Mouse (Mus musculus) hindbrain, embryonic 16.5 days (tissue): ENCODE results near the gene 4933411K16Rik. TPM values are rescaled to one million over a fixed set of nuclear protein-coding genes. Genes with fewer than 3 reads are reported as not detected.
A peak's percentile ranks its signal among the peaks of the same experiment; 100 is the strongest.

ENCODE experiments used
- ATAC-seq: fragments of 200-750 bp; cut with Nextera tagmentation; 2 replicates; pipeline ENCODE4 v1.8.0; 2017; ENCODE audit warnings: moderate TSS enrichment, moderate library complexity
- H3K27ac ChIP-seq: fragments of 300-500 bp; sonication (generic); 2 replicates; pipeline ENCODE4 v1.5.1; 2014; ENCODE audit warnings: low read depth, mild to moderate bottlenecking, control low read depth, low read length, moderate library complexity
- H3K27me3 ChIP-seq: fragments of 300-500 bp; sonication (generic); replicated peaks from 2 replicates; pipeline ENCODE4 v1.6.1; 2014; ENCODE audit warnings: low read length; ENCODE audit not compliant: control insufficient read depth, insufficient read depth
- H3K36me3 ChIP-seq: fragments of 300-500 bp; sonication (generic); 2 replicates; pipeline ENCODE4 v1.6.1; 2014; ENCODE audit warnings: mild to moderate bottlenecking, low read length, moderate library complexity, mixed read lengths; ENCODE audit not compliant: control insufficient read depth, insufficient read depth
- H3K4me1 ChIP-seq: fragments of 300-500 bp; sonication (generic); 2 replicates; pipeline ENCODE4 v1.6.1; 2014; ENCODE audit warnings: low read depth, low read length; ENCODE audit not compliant: control insufficient read depth, insufficient read depth
- H3K4me2 ChIP-seq: fragments of 300-500 bp; sonication (generic); 2 replicates; pipeline ENCODE4 v1.6.1; 2014; ENCODE audit warnings: mild to moderate bottlenecking, low read length, control low read depth, moderate library complexity
- H3K4me3 ChIP-seq: fragments of 300-500 bp; sonication (generic); 2 replicates; pipeline ENCODE4 v1.5.1; 2014; ENCODE audit warnings: mild to moderate bottlenecking, low read length, control low read depth, moderate library complexity
- H3K9ac ChIP-seq: fragments of 300-500 bp; sonication (generic); 2 replicates; pipeline ENCODE4 v1.6.1; 2014; ENCODE audit warnings: low read depth, mild to moderate bottlenecking, control low read depth, low read length, moderate library complexity
- H3K9me3 ChIP-seq: fragments of 300-500 bp; sonication (generic); 2 replicates; pipeline ENCODE4 v1.6.1; 2014; ENCODE audit warnings: mild to moderate bottlenecking, low read length, moderate library complexity; ENCODE audit not compliant: control insufficient read depth
- WGBS: fragments of 180-500 bp; shearing (Covaris S2); extraction: QIAGEN DNeasy Blood & Tissue Kit; methylation state at CpG from one replicate; pipeline ENCODE4 v1.1.7; 2014; 5-methylcytosine and 5-hydroxymethylcytosine counted together
- polyA plus RNA-seq: library from polyadenylated mRNA; unstranded; fragments of >200 nt; fragmentation: Nextera tagmentation; extraction: Ambion mirVana; gene quantifications from 2 replicates; pipeline ENCODE4 v1.2.1, GENCODE M21; 2015

Gene 4933411K16Rik
- polyA plus RNA-seq, result not detected in 2 replicates

DNA sequence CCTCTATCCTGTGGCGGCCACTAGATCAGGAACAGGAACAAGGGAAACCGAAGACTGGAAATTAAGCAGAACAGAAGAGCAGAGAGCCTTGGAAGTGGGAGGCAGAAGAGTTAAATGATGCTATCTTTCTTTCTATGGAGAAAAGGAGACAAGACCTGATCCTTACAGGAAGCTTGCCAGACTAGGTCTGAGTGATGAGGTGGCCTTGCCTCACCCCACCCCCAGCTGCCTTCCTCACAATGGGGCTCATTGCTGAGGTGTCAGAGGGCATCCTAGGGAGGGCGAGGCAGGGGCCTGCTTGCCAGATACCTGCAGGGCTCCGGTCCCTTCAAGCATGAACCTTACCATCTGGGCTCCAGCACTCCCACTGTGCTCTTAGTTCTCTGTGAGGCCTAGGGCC lies at the start of gene 4933411K16Rik:
4933411K16Rik (plus strand) TSS at position 301 of the 400 bp plus-strand sequence.
- ATAC-seq, result no peak
- WGBS, result 79% methylated on average over 4 of the region's 4 CpGs
- H3K4me1 ChIP-seq, result no peaks in the 10 kb centered on the region
- H3K4me2 ChIP-seq, result no peak within 1 kb of the TSS
- H3K27me3 ChIP-seq, result no peaks in the 10 kb centered on the region
- H3K9me3 ChIP-seq, result no peaks in the 10 kb centered on the region
- no peak within 1 kb of the TSS for H3K9ac ChIP-seq
- H3K27ac ChIP-seq, result no peak within 1 kb of the TSS
- H3K36me3 ChIP-seq, result no peaks in the 10 kb centered on the region
- no peak within 1 kb of the TSS for H3K4me3 ChIP-seq

DNA sequence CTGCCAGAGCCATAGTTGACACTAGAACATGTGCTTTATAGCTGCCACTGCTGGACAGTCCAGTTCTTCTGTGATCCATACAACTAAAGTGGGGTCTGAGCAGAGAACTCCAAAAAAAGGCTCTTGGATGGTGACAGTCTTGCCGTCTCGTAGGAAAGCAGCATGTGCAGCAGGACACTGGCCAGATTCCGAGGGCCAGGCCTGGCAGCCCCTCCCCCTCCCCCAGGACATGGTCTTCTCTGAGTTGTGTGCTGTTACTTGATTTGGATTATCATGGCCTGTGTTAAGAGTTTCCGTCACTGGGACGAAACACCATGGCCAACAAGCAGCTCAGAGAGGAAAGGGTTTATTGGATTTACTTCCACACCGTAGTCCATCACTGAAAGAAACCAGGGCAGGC lies 47.8 kb upstream of the 4933411K16Rik start:
- 82% methylated on average over 6 of the region's 6 CpGs for WGBS

DNA sequence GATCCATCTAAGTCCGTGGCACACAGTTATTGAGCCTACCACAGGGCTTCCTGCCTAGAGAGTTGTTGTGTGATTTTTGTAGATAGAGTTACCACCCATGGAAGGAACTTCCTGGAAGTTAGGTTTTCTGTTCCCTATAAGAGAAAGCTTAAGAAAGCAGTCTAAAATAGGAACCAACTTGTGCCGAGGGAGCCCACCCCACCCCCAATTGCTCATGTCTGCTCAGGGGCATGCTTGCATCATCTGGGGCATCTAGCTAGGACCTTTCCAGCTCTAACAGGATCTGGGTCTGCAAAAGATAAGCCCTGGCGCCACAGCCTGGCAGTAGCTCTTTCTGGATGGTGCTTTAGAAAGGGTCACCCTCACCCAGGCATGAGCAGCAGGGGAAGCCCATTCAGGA lies 46.4 kb upstream of the 4933411K16Rik start:
- H3K4me2 ChIP-seq, result no peak overlapping the region
- no peak overlapping the region for H3K9ac ChIP-seq
- WGBS, result 80% methylated on average over 3 of the region's 3 CpGs
- H3K27ac ChIP-seq, result no peak overlapping the region
- H3K4me3 ChIP-seq, result no peak overlapping the region
- no peak for ATAC-seq
- H3K36me3 ChIP-seq, result no peaks in the 10 kb centered on the region
- no peaks in the 10 kb centered on the region; the same call in none of the 2 replicates for H3K4me1 ChIP-seq
- H3K27me3 ChIP-seq, result no peaks in the 10 kb centered on the region
- no peaks in the 10 kb centered on the region for H3K9me3 ChIP-seq

More for the DNA sequence above, 47.8 kb upstream of the 4933411K16Rik start:
- ATAC-seq, result no peak
- Histone ChIP-seq H3K36me3 (no peaks in the 10 kb centered on the region), H3K27ac (no peak overlapping the region), H3K4me1 (no peaks in the 10 kb centered on the region; the same call in none of the 2 replicates), H3K4me3 (no peak overlapping the region), H3K27me3 (no peaks in the 10 kb centered on the region), H3K4me2 (no peak overlapping the region), H3K9ac (no peak overlapping the region), H3K9me3 (no peaks in the 10 kb centered on the region)

DNA sequence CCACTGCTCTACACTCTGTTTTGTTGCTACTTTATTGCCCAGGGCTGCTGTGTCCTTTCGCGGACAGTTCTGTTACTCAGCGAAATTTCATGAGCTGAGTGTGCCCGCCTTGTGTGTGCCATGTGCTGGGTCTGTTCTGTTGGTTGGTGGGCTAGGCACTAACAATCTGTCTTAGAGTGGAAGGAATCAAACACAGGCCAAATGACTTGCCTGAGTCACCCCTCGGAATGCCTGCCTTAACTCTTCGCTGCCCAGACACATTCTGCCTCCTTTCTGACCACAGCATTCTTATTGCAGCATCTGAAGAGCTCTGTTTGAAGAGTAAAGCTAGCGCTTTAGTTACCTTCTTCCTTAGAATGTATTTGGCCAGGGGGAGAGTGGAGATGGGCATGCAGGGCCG lies 45.5 kb upstream of the 4933411K16Rik start:
- Histone ChIP-seq H3K27ac (no peak overlapping the region), H3K4me1 (no peaks in the 10 kb centered on the region; the same call in none of the 2 replicates), H3K9ac (no peak overlapping the region), H3K36me3 (no peaks in the 10 kb centered on the region), H3K4me3 (no peak overlapping the region), H3K27me3 (no peaks in the 10 kb centered on the region), H3K4me2 (no peak overlapping the region), H3K9me3 (no peaks in the 10 kb centered on the region)
- 70% methylated on average over 8 of the region's 8 CpGs for WGBS
- no peak for ATAC-seq

DNA sequence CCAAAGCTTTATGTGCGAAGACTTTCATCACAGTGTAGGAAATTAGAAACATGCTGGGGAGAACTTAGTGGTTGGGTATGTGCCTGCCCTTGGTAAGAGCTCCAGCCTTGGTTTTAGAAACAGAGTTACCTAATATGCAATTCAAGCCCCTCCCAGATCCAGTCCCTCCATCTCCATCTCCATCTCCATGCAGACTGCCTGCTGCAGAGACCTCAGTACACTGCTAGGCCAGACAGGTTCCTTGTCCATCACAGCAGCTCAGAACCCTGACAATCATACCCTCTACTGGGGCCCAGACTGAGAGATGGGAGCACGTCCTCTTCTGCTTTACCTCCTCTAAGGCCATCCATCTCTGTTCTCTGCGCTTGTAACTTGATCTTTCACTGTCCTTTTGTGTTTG lies 43.5 kb upstream of the 4933411K16Rik start:
- peak; percentile 30; the same call in 1 of the 2 replicates for ATAC-seq
- Histone ChIP-seq H3K36me3 (no peaks in the 10 kb centered on the region), H3K27ac (no peak overlapping the region), H3K4me2 (no peak overlapping the region), H3K4me1 (no peaks in the 10 kb centered on the region; the same call in none of the 2 replicates), H3K9me3 (no peaks in the 10 kb centered on the region), H3K9ac (no peak overlapping the region), H3K4me3 (no peak overlapping the region), H3K27me3 (no peaks in the 10 kb centered on the region)
- WGBS, result 63% methylated on average over 3 of the region's 3 CpGs

DNA sequence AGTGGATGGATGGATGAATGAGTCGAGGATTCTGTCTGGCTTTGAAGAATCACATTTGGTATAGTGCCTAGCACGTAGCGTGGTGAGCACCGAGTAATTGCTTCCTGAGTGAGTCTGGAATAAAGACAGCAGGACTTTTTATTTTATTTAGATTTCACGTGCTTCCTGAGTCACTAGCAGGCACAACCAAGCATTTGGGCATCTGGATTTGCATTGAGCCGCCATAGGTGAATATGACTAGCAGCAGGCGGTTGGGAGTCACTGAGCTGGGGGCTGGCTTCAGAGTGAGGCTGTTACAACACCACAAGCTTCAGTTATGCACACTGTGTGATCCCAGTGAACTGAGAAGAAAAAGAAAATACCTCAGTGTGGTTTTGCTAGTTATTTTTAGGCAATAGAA lies 43.0 kb upstream of the 4933411K16Rik start:
- WGBS, result 65% methylated on average over 7 of the region's 7 CpGs
- ATAC-seq, result peak; percentile 48; the same call in 1 of the 2 replicates
- H3K27me3 ChIP-seq, result no peaks in the 10 kb centered on the region

DNA sequence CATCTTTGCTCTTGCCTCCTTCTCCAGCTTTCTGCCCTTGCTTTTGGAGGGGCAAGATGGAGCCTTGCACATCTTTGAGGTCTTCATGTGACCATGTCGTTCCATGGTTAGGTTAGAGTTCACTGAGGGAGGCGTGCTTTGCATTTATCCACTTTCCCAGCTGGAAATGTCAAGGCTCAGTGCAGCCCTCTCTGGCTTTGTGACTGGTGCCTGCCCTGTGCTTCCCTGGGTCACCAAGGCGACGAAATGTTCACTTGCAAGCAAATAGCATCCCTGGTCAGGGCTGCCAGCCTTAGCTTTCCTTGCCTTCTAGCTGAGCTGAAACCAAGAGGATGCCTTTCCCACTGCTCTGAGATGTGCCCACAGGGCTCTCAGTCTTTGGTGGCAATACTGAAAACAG lies 41.6 kb upstream of the 4933411K16Rik start:
- Histone ChIP-seq H3K4me3 (no peak overlapping the region), H3K27me3 (no peaks in the 10 kb centered on the region), H3K9ac (no peak overlapping the region), H3K9me3 (no peaks in the 10 kb centered on the region), H3K4me1 (no peaks in the 10 kb centered on the region; the same call in 1 of the 2 replicates), H3K36me3 (no peaks in the 10 kb centered on the region), H3K4me2 (no peak overlapping the region), H3K27ac (no peak overlapping the region)
- peak; percentile 42; the same call in 1 of the 2 replicates for ATAC-seq
- 35% methylated on average over 4 of the region's 4 CpGs for WGBS

More for the DNA sequence above, 43.0 kb upstream of the 4933411K16Rik start:
- Histone ChIP-seq H3K36me3 (no peaks in the 10 kb centered on the region), H3K4me1 (no peaks in the 10 kb centered on the region; the same call in none of the 2 replicates), H3K9ac (no peak overlapping the region), H3K4me2 (no peak overlapping the region), H3K27ac (no peak overlapping the region), H3K9me3 (no peaks in the 10 kb centered on the region), H3K4me3 (no peak overlapping the region)

DNA sequence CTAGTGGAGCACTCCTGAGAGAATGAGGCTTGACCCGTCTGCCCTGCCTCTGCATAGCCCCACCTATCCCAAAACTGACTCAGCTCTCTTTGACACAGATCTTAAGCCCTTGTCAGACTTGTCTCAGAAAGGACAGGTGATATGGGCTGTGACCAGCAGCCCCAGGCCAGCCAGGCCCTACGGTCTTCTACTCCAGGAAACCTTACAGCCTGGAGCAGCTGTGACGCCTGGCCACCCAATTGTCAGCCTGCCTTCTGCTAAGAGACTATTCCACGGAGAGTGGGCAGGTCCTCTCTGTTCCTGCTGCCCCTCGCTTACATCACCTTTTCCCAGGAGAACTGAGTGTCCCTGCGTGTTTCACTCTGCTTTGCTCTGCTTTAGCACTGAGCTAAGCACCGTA lies 40.9 kb upstream of the 4933411K16Rik start:
- Histone ChIP-seq H3K27me3 (no peaks in the 10 kb centered on the region), H3K9ac (no peak overlapping the region), H3K27ac (no peak overlapping the region), H3K9me3 (no peaks in the 10 kb centered on the region), H3K4me3 (no peak overlapping the region), H3K4me1 (no peaks in the 10 kb centered on the region), H3K4me2 (no peak overlapping the region), H3K36me3 (no peaks in the 10 kb centered on the region)
- 80% methylated on average over 7 of the region's 7 CpGs for WGBS
- ATAC-seq, result no peak

DNA sequence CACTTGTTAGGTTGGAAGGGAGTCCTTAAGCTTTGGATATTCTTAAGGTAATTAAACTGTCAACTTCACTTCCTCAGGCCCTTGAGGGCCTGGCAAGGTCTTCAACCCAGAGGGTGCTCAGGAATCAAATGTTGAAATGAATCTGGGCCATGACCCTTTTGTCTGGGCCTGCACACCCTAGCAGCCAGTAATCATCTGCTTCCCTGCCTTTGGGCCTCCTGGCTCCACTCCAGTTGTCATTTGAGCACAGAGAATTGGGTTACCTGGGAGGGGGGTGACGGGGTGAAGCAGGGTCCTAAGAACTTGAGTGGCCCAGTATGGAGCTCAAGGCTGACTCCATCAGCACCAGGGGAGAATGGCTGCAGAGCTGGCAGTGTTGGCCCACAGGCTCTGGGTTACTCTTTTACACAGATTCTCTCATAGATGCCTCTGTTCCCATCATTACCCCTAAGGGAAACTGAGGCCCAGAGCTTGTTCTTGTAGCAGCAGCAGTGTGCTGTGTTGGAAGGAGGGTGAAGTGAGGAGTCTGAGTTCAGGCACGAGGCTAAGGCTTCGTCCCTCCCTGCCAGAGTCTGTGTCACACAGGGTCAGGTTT lies 37.7 kb upstream of the 4933411K16Rik start:
- Histone ChIP-seq H3K4me1 (peaks cover 5% of the 10 kb centered on the region), H3K4me2 (no peak overlapping the region), H3K4me3 (no peak overlapping the region), H3K27me3 (no peaks in the 10 kb centered on the region), H3K9ac (no peak overlapping the region), H3K27ac (no peak overlapping the region), H3K36me3 (no peaks in the 10 kb centered on the region), H3K9me3 (no peaks in the 10 kb centered on the region)
- WGBS, result 94% methylated on average over 3 of the region's 3 CpGs
- no peak for ATAC-seq
